Mouse (Mus musculus) thymus, postnatal 25 days (tissue): ENCODE data around the gene Pin1.
"Not testable (repeated sequence)": the region's sequence is repeated elsewhere in the genome, so short reads cannot be mapped to it uniquely, and the experiment has no call there.

Experiments
- DNase-seq: peaks from one replicate; pipeline ENCODE4 v3.0.0; 2022

The Pin1 gene

DNA sequence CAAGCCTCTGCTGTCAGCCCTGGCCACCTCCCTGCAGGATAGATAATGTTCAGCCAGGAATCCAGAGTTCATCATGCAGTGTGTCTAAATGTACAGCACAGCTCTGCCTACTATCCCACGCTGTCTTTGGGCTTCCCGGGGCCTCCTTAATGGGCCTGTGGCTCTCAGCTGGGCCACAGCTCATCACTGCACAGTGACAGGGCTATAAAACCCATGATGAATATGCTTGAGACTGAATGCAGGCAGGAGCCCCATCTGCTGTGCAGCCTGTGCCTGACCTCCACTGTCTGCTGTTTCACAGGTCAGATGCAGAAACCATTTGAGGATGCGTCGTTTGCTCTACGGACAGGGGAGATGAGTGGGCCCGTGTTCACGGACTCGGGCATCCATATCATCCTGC lies 11.0 kb downstream of the Pin1 start:
- DNase-seq = no peak

- no peak for DNase-seq
Measured at GRCm38 (mm10) chr9:20663956-20664355, 12.1 kb downstream of the Pin1 start.

DNA sequence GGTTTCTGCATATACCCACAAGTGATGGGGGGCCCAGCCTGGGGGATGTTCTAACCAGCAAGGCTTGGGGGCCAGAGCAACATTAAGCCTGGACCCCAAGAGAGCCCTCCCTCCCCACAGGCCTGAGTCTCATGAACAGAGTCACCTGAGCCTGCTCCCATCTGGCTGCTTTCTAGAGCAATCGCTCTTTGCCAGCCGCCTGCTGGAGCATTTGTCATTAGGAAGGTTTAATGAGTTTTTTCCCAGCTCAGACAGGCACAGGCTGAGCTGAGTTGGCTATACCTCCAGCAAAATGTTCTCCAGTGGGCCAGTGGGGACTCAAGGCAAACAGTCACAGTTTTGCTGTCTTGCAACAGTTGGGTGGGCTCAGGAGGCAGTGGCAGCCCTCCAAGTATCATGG lies 12.5 kb downstream of the Pin1 start:
- DNase-seq = no peak

DNA sequence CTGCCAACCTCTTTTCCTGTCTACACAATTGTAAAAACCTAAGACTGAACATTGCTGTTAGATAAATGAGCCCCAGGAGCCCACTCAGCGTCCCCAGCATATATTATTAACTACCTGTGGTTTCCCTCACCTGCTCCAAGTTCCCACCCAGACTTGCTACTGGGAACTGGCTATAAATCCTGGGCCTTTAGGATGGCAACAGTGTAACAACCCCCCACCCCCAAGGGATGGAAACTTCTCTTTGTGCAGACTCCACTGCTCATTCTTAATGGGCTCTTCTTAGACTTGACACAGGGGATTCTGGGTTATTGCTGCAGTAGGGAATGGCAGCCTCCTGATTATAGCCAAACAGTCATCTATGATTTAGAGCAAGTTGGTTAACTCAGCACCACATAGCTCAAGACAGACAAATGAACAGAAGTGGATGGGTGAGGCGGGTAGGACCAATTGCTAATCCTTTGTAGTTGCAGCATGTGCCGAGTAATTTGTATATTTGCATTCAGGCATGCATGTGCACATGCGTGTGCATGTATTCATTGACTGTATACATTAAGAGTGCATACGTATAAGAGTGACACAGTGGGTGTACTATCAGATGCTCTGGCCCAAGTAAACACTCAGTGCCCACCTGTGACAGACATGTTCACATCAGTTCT lies 13.2 kb downstream of the Pin1 start:
- no peak for DNase-seq

DNA sequence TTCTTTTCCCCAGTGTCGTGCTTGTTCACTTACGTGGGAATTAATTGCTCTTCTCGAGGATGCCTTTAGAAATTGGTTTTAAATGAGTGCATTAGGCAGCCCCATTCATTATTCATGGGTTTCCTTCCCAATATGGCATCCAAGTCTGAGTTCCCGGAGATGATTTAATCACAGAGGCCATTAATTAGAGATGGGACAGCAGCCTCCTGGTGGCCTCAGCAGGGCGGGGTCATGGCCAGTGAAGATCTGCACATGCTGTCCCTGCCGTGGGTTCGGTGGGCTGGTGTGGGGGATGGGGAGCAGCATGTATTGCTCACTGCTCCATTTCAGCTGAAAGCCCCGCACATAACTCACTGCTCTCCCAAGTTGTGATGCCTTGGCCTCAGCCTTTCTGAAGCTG lies 14.0 kb downstream of the Pin1 start:
- no peak for DNase-seq

GRCm38 (mm10) chr9:20666510-20667034 lies 14.7 kb downstream of the Pin1 start:
- peak; percentile 51 for DNase-seq

DNA sequence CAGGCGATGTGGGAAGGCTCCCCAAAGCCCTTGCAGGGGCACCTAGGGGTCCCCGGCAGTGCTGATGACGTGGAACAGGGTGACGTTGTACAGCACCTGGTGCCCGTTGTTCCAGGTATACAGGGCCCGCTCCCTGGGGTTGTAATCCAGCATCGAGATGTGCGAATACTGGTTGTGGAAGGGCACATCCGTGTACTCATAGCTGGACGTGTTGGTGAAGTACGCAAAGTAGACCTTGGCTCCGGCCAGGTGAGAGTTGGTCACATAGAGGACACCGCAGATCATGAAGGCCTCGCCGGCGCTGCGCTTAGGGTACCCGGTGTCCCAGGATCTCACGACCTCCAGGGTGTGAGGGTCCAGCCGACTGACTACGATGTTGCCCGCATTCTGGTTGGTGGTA lies 16.2 kb downstream of the Pin1 start:
- DNase-seq = no peak

DNA sequence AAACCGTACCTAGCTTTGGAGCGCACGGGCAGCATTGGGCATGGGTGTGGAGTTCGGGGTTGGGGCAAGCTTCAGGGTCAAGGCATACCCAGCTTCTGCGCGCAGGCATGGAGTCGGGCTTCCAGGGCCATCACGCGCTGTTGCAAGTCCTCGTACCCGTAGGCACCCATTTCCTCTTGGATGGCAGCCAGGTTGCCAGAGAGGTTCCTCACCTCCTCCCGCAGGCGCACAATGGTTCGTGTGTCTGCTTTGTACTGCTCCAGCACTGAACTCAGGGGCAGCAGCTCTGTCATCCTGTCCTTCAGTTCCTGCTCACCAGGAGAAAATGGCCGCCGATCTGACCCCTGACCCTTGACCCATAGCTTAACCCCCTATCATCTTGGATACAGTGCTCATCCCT lies 20.2 kb downstream of the Pin1 start:
- no peak for DNase-seq

GRCm38 (mm10) chr9:20677892-20678291 lies 26.0 kb downstream of the Pin1 start:
- DNase-seq = no peak

- DNase-seq = no peak
Measured at GRCm38 (mm10) chr9:20680378-20680958, 28.6 kb downstream of the Pin1 start.

DNA sequence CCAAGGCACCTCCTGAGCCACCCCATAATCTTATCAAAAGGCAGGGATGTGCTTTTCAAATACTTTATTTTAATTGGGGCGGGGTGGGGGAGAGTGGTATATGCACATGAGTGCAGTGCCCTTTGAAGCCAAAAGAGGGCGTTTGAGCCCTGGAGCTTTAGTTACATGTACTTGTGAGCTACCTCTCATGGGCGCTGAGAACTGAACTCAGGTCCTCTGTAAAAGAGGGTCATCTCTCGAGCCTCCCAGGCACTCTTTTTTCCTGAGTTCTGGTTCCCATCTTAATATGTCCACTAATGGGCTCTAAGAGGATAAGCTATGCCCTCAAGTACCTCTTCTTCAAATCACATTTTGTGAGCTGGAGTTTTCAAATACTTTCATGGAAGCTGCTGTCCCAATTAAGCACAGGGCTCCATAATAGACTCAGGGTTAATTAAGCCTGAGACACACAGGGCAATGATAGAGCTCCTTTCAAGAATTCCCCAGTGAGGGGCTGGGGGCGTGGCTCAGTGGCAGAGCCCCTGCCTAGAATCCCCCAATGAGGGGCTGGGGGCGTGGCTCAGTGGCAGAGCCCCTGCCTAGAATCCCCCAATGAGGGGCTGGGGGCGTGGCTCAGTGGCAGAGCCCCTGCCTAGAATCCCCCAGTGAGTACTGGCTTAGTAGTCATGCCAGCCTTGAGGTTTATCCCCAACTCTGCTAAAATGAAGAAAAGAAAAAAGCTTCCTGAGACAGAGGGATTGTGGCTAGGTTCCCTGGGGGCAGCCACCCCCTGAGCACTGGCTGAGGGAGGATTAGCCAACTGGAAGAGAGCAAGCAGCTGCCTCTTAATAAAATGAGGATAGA lies 29.9 kb downstream of the Pin1 start:
- DNase-seq = no peak

GRCm38 (mm10) chr9:20682389-20682722 lies 30.5 kb downstream of the Pin1 start:
- DNase-seq = no peak

DNA sequence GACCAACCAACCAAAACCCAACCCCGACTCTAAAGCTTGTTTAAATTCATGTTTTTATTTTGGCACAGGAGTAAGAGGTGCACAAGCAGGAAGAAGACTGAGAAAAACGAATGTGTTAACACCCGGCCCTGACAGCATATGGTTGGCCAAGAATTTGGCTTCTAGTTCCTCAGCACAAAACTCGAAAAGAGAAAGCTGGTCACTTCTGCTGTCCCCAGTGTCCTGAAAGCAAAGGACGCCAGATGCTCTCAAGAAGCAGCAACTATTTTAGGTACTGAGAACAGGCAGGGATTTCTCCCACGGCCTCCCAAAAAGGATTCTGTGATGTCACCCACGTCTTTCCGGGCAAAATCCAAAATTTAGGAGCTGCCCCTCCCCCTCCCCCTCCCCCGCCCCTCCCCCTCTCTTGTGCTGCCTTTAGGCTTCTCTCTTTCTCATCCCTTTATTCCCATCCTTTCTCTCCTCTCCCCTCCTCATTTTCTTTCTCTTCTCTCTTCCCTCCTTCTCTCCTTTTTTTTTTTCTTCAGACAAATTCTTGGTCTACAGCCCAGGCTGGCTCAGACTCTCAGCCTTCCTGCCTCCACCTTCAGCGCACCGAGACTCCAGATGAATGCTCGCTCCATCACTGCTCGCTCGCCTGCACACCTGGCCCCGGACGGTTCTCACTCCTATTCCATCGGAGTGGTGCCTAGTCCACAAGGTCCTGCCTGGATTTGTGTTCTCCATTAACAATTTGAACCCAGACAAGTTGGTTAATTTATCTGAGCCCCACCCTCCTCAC lies 33.4 kb downstream of the Pin1 start:
- DNase-seq = no peak

DNA sequence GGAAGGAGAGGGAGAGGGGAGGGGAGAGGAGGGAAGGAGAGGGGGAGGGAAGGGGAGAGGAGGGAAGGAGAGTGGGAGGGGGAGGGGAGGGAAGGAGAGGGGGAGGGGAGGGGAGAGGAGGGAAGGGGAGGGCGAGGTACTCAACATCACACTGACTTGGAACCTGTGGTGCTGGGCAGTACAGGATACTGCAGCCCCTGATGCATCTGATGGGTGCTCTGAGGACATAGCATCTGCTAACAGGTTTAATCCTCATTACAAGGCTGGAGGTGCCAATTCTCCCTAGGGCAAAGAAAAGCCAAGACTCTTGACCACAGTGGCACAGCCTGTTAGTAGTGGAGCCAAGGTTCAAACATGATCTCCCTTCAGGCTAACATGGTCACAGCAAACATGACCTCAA lies 37.5 kb downstream of the Pin1 start:
- no peak for DNase-seq

GRCm38 (mm10) chr9:20689913-20690312 lies 38.0 kb downstream of the Pin1 start:
- DNase-seq = no peak

- DNase-seq = not testable (repeated sequence)
Measured at GRCm38 (mm10) chr9:20690449-20690848, 38.6 kb downstream of the Pin1 start.

- DNase-seq = no peak
Measured at GRCm38 (mm10) chr9:20692863-20693262, 41.0 kb downstream of the Pin1 start.

GRCm38 (mm10) chr9:20694721-20695235 lies 42.9 kb downstream of the Pin1 start:
- DNase-seq = no peak

DNA sequence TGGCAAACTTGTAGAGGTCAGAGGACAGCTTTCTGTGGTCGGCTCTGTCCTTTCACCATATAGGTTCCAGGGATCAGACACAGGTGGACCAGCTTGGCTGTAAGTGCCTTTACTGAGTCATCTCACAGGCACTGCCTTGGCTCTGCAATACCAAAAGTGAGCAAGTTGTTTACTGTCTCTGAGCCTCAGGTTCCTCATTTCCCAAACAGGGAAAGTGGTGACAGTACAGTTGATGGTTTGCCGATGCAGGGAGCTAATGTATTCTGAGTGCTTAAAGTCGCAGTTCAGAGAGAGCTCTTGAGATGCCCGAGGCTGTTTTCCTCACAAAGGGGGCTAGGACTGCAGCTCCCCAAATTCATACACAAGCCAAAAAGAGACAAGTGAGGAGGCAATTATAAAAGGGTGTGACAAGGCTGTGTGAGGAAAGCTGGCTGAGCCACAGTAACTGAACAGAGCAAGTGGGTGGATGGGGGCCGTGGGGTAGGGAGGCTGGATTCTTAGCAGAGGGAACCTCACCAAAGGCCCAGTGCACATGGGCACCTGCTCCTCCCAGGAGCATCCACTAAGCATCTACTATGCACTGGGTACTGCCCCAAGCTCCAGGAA lies 44.3 kb downstream of the Pin1 start:
- DNase-seq = no peak

DNA sequence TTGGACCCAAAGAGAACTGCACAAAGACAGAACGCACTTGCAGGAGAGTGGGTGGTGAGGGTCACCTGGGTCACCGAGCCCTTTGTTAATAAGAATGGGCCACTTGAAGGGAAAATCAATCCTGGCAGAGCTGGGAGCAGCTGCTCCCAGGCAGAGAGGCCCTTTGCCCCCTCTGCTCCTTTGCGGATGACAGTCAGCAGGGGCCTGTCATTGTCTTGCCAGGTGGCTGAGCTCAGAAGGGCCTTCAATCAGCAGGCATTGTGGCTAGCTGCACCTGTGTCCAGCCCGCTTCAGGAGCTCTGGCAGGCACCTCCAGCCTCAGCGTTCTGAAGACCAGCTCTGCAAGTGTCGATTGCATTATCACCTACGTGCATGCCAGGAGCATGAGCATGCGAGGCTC lies 45.6 kb downstream of the Pin1 start:
- DNase-seq = no peak

GRCm38 (mm10) chr9:20703832-20704380 lies 52.0 kb downstream of the Pin1 start:
- no peak for DNase-seq

GRCm38 (mm10) chr9:20705420-20705819 lies 53.5 kb downstream of the Pin1 start:
- DNase-seq = no peak
